Mouse (Mus musculus): ENCODE measurements around the gene Dao. TPM values are rescaled to one million over a fixed set of nuclear protein-coding genes. Genes with fewer than 3 reads are reported as not detected.
A peak's percentile ranks its signal among the peaks of the same experiment; 100 is the strongest.

Dao gene
- polyA plus RNA-seq, 1 experiment from 2014 or later: 7.7 TPM

- no peaks in the 10 kb centered on the region for H3K27me3 ChIP-seq (ENCODE audit: control insufficient read depth, insufficient read depth, low read length)
- no peaks in the 10 kb centered on the region for H3K9me3 ChIP-seq (ENCODE audit: control insufficient read depth, low read length)
- H3K4me1 ChIP-seq (ENCODE audit: control insufficient read depth, insufficient read depth, low read length): peaks cover 39% of the 10 kb centered on the region
- H3K4me3 ChIP-seq (ENCODE audit: low read length): no peak overlapping the region
- H3K4me2 ChIP-seq (replicated peaks; ENCODE audit: low read depth, low read length): no peak overlapping the region
- peaks cover 8% of the 10 kb centered on the region; the same call in 1 of the 2 replicates for H3K36me3 ChIP-seq (ENCODE audit: control insufficient read depth, insufficient read depth, low read length)
- H3K27ac ChIP-seq (ENCODE audit: low read depth, low read length): no peak overlapping the region
- no peak overlapping the region for H3K9ac ChIP-seq (ENCODE audit: low read depth, low read length)
- ATAC-seq (ENCODE audit: low FRiP score, low TSS enrichment): no peak
- WGBS: 83% methylated on average over 8 of the region's 8 CpGs
Measured at GRCm38 (mm10) chr5:113976597-113976996, 26.9 kb upstream of the Dao start.

GRCm38 (mm10) chr5:113977309-113977708, 26.2 kb upstream of the Dao start:
- H3K27ac ChIP-seq (ENCODE audit: low read depth, low read length): no peak overlapping the region
- WGBS: 79% methylated on average over 8 of the region's 8 CpGs
- no peak for ATAC-seq (ENCODE audit: low FRiP score, low TSS enrichment)
- H3K36me3 ChIP-seq (ENCODE audit: control insufficient read depth, insufficient read depth, low read length): peaks cover 8% of the 10 kb centered on the region; the same call in 1 of the 2 replicates
- H3K4me1 ChIP-seq (ENCODE audit: control insufficient read depth, insufficient read depth, low read length): peaks cover 36% of the 10 kb centered on the region
- H3K4me2 ChIP-seq (replicated peaks; ENCODE audit: low read depth, low read length): no peak overlapping the region
- no peak overlapping the region for H3K9ac ChIP-seq (ENCODE audit: low read depth, low read length)
- H3K27me3 ChIP-seq (ENCODE audit: control insufficient read depth, insufficient read depth, low read length): no peaks in the 10 kb centered on the region
- no peak overlapping the region for H3K4me3 ChIP-seq (ENCODE audit: low read length)
- H3K9me3 ChIP-seq (ENCODE audit: control insufficient read depth, low read length): no peaks in the 10 kb centered on the region

GRCm38 (mm10) chr5:113980511-113980910, 23.0 kb upstream of the Dao start:
- Histone ChIP-seq H3K4me3 (ENCODE audit: low read length) (no peak overlapping the region), H3K36me3 (ENCODE audit: control insufficient read depth, insufficient read depth, low read length) (peaks cover 19% of the 10 kb centered on the region; the same call in 1 of the 2 replicates), H3K27me3 (ENCODE audit: control insufficient read depth, insufficient read depth, low read length) (no peaks in the 10 kb centered on the region), H3K9ac (ENCODE audit: low read depth, low read length) (no peak overlapping the region), H3K4me1 (ENCODE audit: control insufficient read depth, insufficient read depth, low read length) (peaks cover 15% of the 10 kb centered on the region; the same call in 1 of the 2 replicates), H3K4me2 (replicated peaks; ENCODE audit: low read depth, low read length) (no peak overlapping the region), H3K27ac (ENCODE audit: low read depth, low read length) (no peak overlapping the region), H3K9me3 (ENCODE audit: control insufficient read depth, low read length) (no peaks in the 10 kb centered on the region)
- WGBS: 88% methylated on average over 1 of the region's 1 CpGs
- ATAC-seq (ENCODE audit: low FRiP score, low TSS enrichment): no peak

GRCm38 (mm10) chr5:113981171-113981570, 22.3 kb upstream of the Dao start:
- no peak overlapping the region for H3K4me2 ChIP-seq (replicated peaks; ENCODE audit: low read depth, low read length)
- no peak for ATAC-seq (ENCODE audit: low FRiP score, low TSS enrichment)
- H3K4me1 ChIP-seq (ENCODE audit: control insufficient read depth, insufficient read depth, low read length): peaks cover 18% of the 10 kb centered on the region
- no peaks in the 10 kb centered on the region for H3K9me3 ChIP-seq (ENCODE audit: control insufficient read depth, low read length)
- H3K4me3 ChIP-seq (ENCODE audit: low read length): no peak overlapping the region
- peaks cover 19% of the 10 kb centered on the region; the same call in 1 of the 2 replicates for H3K36me3 ChIP-seq (ENCODE audit: control insufficient read depth, insufficient read depth, low read length)
- H3K9ac ChIP-seq (ENCODE audit: low read depth, low read length): no peak overlapping the region
- WGBS: 85% methylated on average over 6 of the region's 6 CpGs
- no peaks in the 10 kb centered on the region for H3K27me3 ChIP-seq (ENCODE audit: control insufficient read depth, insufficient read depth, low read length)
- no peak overlapping the region for H3K27ac ChIP-seq (ENCODE audit: low read depth, low read length)

DNA sequence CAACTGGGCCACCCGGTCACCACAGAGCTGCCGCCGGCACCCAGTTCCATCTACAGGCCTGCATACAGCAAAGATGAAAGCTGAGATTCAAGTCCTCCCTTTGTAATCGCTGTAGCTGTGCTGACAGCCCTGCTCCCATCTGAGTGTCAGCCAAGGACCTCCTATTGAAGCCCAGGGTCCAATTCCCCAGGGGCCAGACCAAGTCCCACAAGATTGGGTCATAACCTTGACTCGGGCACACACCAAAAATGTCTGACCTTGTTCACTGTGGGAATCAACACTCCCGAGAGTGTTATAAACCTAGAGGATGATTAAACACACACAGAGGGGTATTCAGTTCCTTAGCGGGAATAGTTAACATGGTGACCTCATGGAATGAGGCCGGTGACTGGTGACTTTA, 21.7 kb upstream of the Dao start:
- Histone ChIP-seq H3K4me1 (ENCODE audit: control insufficient read depth, insufficient read depth, low read length) (peaks cover 24% of the 10 kb centered on the region), H3K4me2 (replicated peaks; ENCODE audit: low read depth, low read length) (no peak overlapping the region), H3K36me3 (ENCODE audit: control insufficient read depth, insufficient read depth, low read length) (peaks cover 19% of the 10 kb centered on the region; the same call in 1 of the 2 replicates), H3K4me3 (ENCODE audit: low read length) (no peak overlapping the region), H3K27ac (ENCODE audit: low read depth, low read length) (no peak overlapping the region), H3K27me3 (ENCODE audit: control insufficient read depth, insufficient read depth, low read length) (no peaks in the 10 kb centered on the region), H3K9me3 (ENCODE audit: control insufficient read depth, low read length) (no peaks in the 10 kb centered on the region), H3K9ac (ENCODE audit: low read depth, low read length) (no peak overlapping the region)
- no peak for ATAC-seq (ENCODE audit: low FRiP score, low TSS enrichment)
- WGBS: 56% methylated on average over 8 of the region's 8 CpGs

- H3K4me1 ChIP-seq (ENCODE audit: control insufficient read depth, insufficient read depth, low read length): peaks cover 26% of the 10 kb centered on the region
- H3K36me3 ChIP-seq (ENCODE audit: control insufficient read depth, insufficient read depth, low read length): peaks cover 16% of the 10 kb centered on the region; the same call in 1 of the 2 replicates
- 51% methylated on average over 6 of the region's 6 CpGs for WGBS
- no peak overlapping the region for H3K4me3 ChIP-seq (ENCODE audit: low read length)
- no peak overlapping the region for H3K4me2 ChIP-seq (replicated peaks; ENCODE audit: low read depth, low read length)
- no peak overlapping the region for H3K27ac ChIP-seq (ENCODE audit: low read depth, low read length)
- no peak for ATAC-seq (ENCODE audit: low FRiP score, low TSS enrichment)
- H3K9ac ChIP-seq (ENCODE audit: low read depth, low read length): no peak overlapping the region
- H3K27me3 ChIP-seq (ENCODE audit: control insufficient read depth, insufficient read depth, low read length): no peaks in the 10 kb centered on the region
- H3K9me3 ChIP-seq (ENCODE audit: control insufficient read depth, low read length): no peaks in the 10 kb centered on the region
Measured at GRCm38 (mm10) chr5:113983541-113983940, 20.0 kb upstream of the Dao start.

GRCm38 (mm10) chr5:113984025-113984740, 19.3 kb upstream of the Dao start:
- Histone ChIP-seq H3K9ac (ENCODE audit: low read depth, low read length) (no peak overlapping the region), H3K4me1 (ENCODE audit: control insufficient read depth, insufficient read depth, low read length) (peaks cover 26% of the 10 kb centered on the region), H3K27me3 (ENCODE audit: control insufficient read depth, insufficient read depth, low read length) (no peaks in the 10 kb centered on the region), H3K9me3 (ENCODE audit: control insufficient read depth, low read length) (no peaks in the 10 kb centered on the region), H3K27ac (ENCODE audit: low read depth, low read length) (no peak overlapping the region), H3K4me3 (ENCODE audit: low read length) (no peak overlapping the region), H3K36me3 (ENCODE audit: control insufficient read depth, insufficient read depth, low read length) (peaks cover 21% of the 10 kb centered on the region; the same call in 1 of the 2 replicates), H3K4me2 (replicated peaks; ENCODE audit: low read depth, low read length) (no peak overlapping the region)
- 89% methylated on average over 13 of the region's 13 CpGs for WGBS
- ATAC-seq (ENCODE audit: low FRiP score, low TSS enrichment): no peak

DNA sequence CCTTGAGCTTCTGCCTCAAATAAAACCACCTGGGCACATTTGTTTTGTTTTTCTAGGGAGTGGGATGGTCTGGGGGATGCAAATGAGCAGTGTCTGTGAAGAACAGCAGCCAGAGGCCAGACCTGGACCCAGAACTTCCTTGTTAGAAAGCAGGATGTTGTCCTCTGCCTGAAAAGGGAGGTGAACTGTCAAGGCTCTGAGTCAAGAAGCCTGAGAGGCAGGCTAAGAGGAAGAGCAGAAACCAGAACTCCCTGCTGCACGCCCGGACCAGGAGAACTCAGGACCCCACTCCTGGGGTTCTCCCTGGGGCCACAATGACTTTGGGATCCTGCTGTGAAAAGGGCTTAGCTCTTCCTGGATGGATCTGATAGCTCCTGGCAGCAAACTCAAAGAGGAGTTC, 17.8 kb upstream of the Dao start:
- Histone ChIP-seq H3K9me3 (ENCODE audit: control insufficient read depth, low read length) (no peaks in the 10 kb centered on the region), H3K4me2 (replicated peaks; ENCODE audit: low read depth, low read length) (no peak overlapping the region), H3K4me1 (ENCODE audit: control insufficient read depth, insufficient read depth, low read length) (peaks cover 29% of the 10 kb centered on the region), H3K27ac (ENCODE audit: low read depth, low read length) (peak overlapping the region; percentile 57; the same call in 1 of the 2 replicates), H3K9ac (ENCODE audit: low read depth, low read length) (no peak overlapping the region), H3K36me3 (ENCODE audit: control insufficient read depth, insufficient read depth, low read length) (peaks cover 23% of the 10 kb centered on the region; the same call in 1 of the 2 replicates), H3K27me3 (ENCODE audit: control insufficient read depth, insufficient read depth, low read length) (no peaks in the 10 kb centered on the region), H3K4me3 (ENCODE audit: low read length) (no peak overlapping the region)
- ATAC-seq (ENCODE audit: low FRiP score, low TSS enrichment): no peak
- 41% methylated on average over 2 of the region's 2 CpGs for WGBS

- H3K4me2 ChIP-seq (replicated peaks; ENCODE audit: low read depth, low read length): peak overlapping the region; percentile 4; the same call in 1 of the 2 replicates
- peak; percentile 71; the same call in 1 of the 2 replicates for ATAC-seq (ENCODE audit: low FRiP score, low TSS enrichment)
- H3K4me1 ChIP-seq (ENCODE audit: control insufficient read depth, insufficient read depth, low read length): peaks cover 36% of the 10 kb centered on the region
- H3K9me3 ChIP-seq (ENCODE audit: control insufficient read depth, low read length): no peaks in the 10 kb centered on the region
- H3K27me3 ChIP-seq (ENCODE audit: control insufficient read depth, insufficient read depth, low read length): no peaks in the 10 kb centered on the region
- H3K4me3 ChIP-seq (ENCODE audit: low read length): no peak overlapping the region
- 5% methylated on average over 9 of the region's 9 CpGs for WGBS
- peaks cover 23% of the 10 kb centered on the region; the same call in 1 of the 2 replicates for H3K36me3 ChIP-seq (ENCODE audit: control insufficient read depth, insufficient read depth, low read length)
- peak overlapping the region; percentile 12; the same call in 1 of the 2 replicates for H3K9ac ChIP-seq (ENCODE audit: low read depth, low read length)
- peak overlapping the region; percentile 57; the same call in 1 of the 2 replicates for H3K27ac ChIP-seq (ENCODE audit: low read depth, low read length)
Measured at GRCm38 (mm10) chr5:113986182-113986961, 17.1 kb upstream of the Dao start.

Measured in kidney, embryonic 14.5 days (tissue).